Mouse (Mus musculus) spleen, adult 2 months (tissue): ENCODE results near the gene Fv1. TPM values are rescaled to one million over a fixed set of nuclear protein-coding genes. Genes with fewer than 3 reads are reported as not detected.
A peak's percentile ranks its signal among the peaks of the same experiment; 100 is the strongest.
"Not testable (repeated sequence)": the region's sequence is repeated elsewhere in the genome, so short reads cannot be mapped to it uniquely, and the experiment has no call there.

Experiments used
- DNase-seq, 2 experiments: peaks; one replicate each; pipeline versions ENCODE4 v3.0.0 to v3.0.0-alpha.2; 2012 to 2021; ENCODE audit warnings: low spot score in 2 of 2, low read depth in 1 of 2
- H3K27ac ChIP-seq: fragments of 200-500 bp; 2 replicates; pipeline ENCODE4 v1.5.1; 2012; ENCODE audit warnings: low read length, inconsistent platforms; ENCODE audit not compliant: insufficient read depth
- H3K27me3 ChIP-seq: fragments of 200-500 bp; 2 replicates; pipeline ENCODE4 v1.6.1; 2012; ENCODE audit warnings: mild to moderate bottlenecking, moderate library complexity, low read length, inconsistent platforms; ENCODE audit not compliant: control insufficient read depth, insufficient read depth
- H3K36me3 ChIP-seq: fragments of 200-500 bp; 2 replicates; pipeline ENCODE4 v1.6.1; 2012; ENCODE audit warnings: mild to moderate bottlenecking, low read length, inconsistent platforms; ENCODE audit not compliant: control insufficient read depth, insufficient read depth
- H3K4me1 ChIP-seq: fragments of 200-500 bp; 2 replicates; pipeline ENCODE4 v1.6.1; 2011; ENCODE audit warnings: inconsistent platforms; ENCODE audit not compliant: control insufficient read depth, insufficient read depth, insufficient read length
- H3K4me3 ChIP-seq: fragments of 200-500 bp; 2 replicates; pipeline ENCODE4 v1.5.1; 2011; ENCODE audit warnings: mild to moderate bottlenecking, inconsistent platforms; ENCODE audit not compliant: insufficient read depth, insufficient read length; ENCODE audit errors: extremely low read depth
- CTCF ChIP-seq: fragments of 200-500 bp; IDR thresholded peaks from 2 replicates; pipeline ENCODE4 v1.5.1; 2011; ENCODE audit warnings: mild to moderate bottlenecking, inconsistent platforms; ENCODE audit not compliant: insufficient read depth, insufficient read length, insufficient replicate concordance; ENCODE audit errors: extremely low read depth
- POLR2A ChIP-seq: fragments of 200-500 bp; IDR thresholded peaks from 2 replicates; pipeline ENCODE4 v1.6.1; 2011; ENCODE audit warnings: low read depth, low read length, inconsistent platforms
- WGBS: fragments of 180-500 bp; shearing (Covaris S2); methylation state at CpG from one replicate; pipeline ENCODE4 v1.1.7; 2018; 5-methylcytosine and 5-hydroxymethylcytosine counted together
- polyA plus RNA-seq: library from polyadenylated mRNA; depleted of rRNA; stranded (reverse); fragments of >200 nt; gene quantifications from 2 replicates; pipeline ENCODE4 v1.2.3, GENCODE M21; 2012

Gene Fv1
- polyA plus RNA-seq, 1 experiment = 0.64 TPM

DNA sequence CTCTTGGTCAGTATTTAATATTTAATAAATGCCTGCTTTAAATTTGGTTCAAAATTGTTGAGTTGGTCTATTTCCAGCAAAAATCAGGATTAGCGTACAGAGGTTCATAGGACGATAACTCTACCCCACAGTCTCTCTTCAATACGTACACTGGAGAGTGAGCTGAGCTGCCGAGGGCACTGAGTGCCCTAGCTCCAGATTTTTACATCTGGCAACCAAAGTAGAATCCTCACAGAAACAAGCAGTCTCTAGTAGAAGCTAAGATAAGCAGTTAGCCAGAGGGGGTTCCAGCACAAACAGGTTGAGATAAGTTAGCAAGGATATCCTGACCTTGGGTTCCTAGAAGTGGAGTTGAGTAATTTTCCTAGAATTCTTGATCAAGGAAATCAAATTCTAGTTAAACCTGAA is 20.2 kb upstream of the Fv1 start:
- no peak for DNase-seq
- no peaks in the 10 kb centered on the region for H3K36me3 ChIP-seq
- TF ChIP-seq CTCF (no peak), POLR2A (no peak)
- H3K27ac ChIP-seq = peak overlapping the region; percentile 19; the same call in 1 of the 2 replicates
- peak overlapping the region; percentile 74 for H3K4me3 ChIP-seq
- 0 out of 2 replicates have a peak, but pooled peaks cover 3% of the 10 kb centered on the region for H3K4me1 ChIP-seq
- no peaks in the 10 kb centered on the region for H3K27me3 ChIP-seq
- 5% methylated on average over 4 of the region's 4 CpGs for WGBS

- H3K27ac ChIP-seq = no peak overlapping the region
- H3K4me3 ChIP-seq = no peak overlapping the region
- 0 out of 2 replicates have a peak, but pooled peaks cover 3% of the 10 kb centered on the region for H3K4me1 ChIP-seq
- no peak for TF ChIP-seq POLR2A
- no peaks in the 10 kb centered on the region for H3K27me3 ChIP-seq
- no peak for DNase-seq
- H3K36me3 ChIP-seq = no peaks in the 10 kb centered on the region
- 90% methylated on average over 2 of the region's 2 CpGs for WGBS
Observed at GRCm38 (mm10) chr4:147850776-147851175, 18.0 kb upstream of the Fv1 start.

DNA sequence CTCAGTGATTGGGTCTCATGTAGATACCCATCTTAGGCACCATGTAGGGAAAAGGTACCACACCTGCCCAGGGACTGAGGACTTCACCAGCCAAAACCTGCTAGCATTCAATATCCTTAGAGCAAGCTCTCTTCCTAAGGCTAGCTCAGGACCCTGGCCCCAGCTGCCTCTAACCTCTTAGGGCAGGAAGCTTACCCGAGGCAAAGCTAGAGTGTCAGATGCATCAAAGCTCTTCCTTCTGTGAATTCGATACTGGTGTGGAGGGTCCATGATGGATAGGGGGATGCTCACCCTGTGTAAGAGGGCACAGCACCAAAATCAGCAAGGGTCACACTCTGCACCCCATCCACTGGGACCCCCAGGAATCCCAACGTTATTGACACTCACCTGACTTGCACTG is 6.7 kb upstream of the Fv1 start:
- 90% methylated on average over 3 of the region's 3 CpGs for WGBS
- no peak overlapping the region for H3K4me3 ChIP-seq
- no peaks in the 10 kb centered on the region for H3K27me3 ChIP-seq

DNA sequence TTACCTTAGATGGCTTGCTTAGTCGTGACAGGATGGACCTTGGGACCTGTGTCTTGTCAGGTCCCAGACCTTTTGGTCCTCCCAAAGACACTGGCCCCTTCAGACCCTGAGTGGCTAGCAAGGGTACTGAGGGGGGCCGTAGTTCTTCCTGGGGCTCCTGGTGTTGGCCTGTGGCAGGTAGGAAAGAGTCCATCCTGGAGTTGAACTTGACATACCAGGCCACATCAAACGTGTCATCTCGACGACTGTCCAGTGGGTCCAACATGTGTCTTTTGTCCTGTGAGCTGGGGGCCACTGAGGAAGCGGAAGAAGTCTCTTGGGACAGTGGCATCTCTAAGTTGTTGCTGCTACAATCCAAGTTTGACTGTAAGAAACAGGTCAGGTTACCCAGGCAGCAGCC is 3.1 kb upstream of the Fv1 start:
- DNase-seq = no peak
- Histone ChIP-seq H3K4me1 (peaks cover 8% of the 10 kb centered on the region; the same call in 1 of the 2 replicates), H3K27me3 (no peaks in the 10 kb centered on the region), H3K4me3 (no peak overlapping the region), H3K36me3 (peaks cover 21% of the 10 kb centered on the region), H3K27ac (no peak overlapping the region)
- TF ChIP-seq CTCF = no peak
- TF ChIP-seq POLR2A = no peak
- 95% methylated on average over 6 of the region's 6 CpGs for WGBS

More for the DNA sequence above, 6.7 kb upstream of the Fv1 start:
- H3K27ac ChIP-seq = no peak overlapping the region
- no peak for DNase-seq
- H3K36me3 ChIP-seq = peaks cover 21% of the 10 kb centered on the region
- no peak for TF ChIP-seq CTCF
- no peak for TF ChIP-seq POLR2A
- no peaks in the 10 kb centered on the region for H3K4me1 ChIP-seq

- WGBS = 89% methylated on average over 9 of the region's 9 CpGs
- H3K4me3 ChIP-seq = no peak overlapping the region
- TF ChIP-seq POLR2A (no peak), CTCF (no peak)
- DNase-seq = no peak
- H3K27me3 ChIP-seq = no peaks in the 10 kb centered on the region
- peaks cover 20% of the 10 kb centered on the region for H3K36me3 ChIP-seq
- peaks cover 8% of the 10 kb centered on the region; the same call in 1 of the 2 replicates for H3K4me1 ChIP-seq
- H3K27ac ChIP-seq = no peak overlapping the region
Observed at GRCm38 (mm10) chr4:147866056-147866455, 2.7 kb upstream of the Fv1 start.

GRCm38 (mm10) chr4:147866793-147867192 is 2.0 kb upstream of the Fv1 start:
- H3K4me3 ChIP-seq, H3K4me1 ChIP-seq, H3K27ac ChIP-seq, DNase-seq, H3K27me3 ChIP-seq: not testable (repeated sequence)
- peaks cover 15% of the 10 kb centered on the region for H3K36me3 ChIP-seq
- WGBS = 80% methylated on average over 3 of the region's 3 CpGs

GRCm38 (mm10) chr4:147867563-147868449 is 973 bp upstream of the Fv1 start:
- Histone ChIP-seq H3K27me3 (no peaks in the 10 kb centered on the region), H3K4me1 (peaks cover 8% of the 10 kb centered on the region; the same call in 1 of the 2 replicates), H3K27ac (peak overlapping the region; percentile 69), H3K36me3 (peaks cover 9% of the 10 kb centered on the region), H3K4me3 (peak overlapping the region; percentile 96)
- TF ChIP-seq CTCF (no peak), POLR2A (no peak)
- DNase-seq = no peak
- WGBS = 7% methylated on average over 22 of the region's 22 CpGs
